Mouse (Mus musculus) hindbrain, postnatal 0 days (tissue): ENCODE measurements at regions not wholly inside any gene's neighbourhood (a gene's known extent, or its start where the extent isn't known, plus 50 kb on each side); places are given as distances from the start of the nearest gene placed in this dataset.

Source experiments
- ATAC-seq: fragments of 200-750 bp; cut with Nextera tagmentation; 2 replicates; pipeline ENCODE4 v1.8.0; 2017; ENCODE audit warnings: mild to moderate bottlenecking, moderate TSS enrichment, moderate library complexity
- DNase-seq: peaks from one replicate; pipeline ENCODE4 v3.0.0-alpha.2; 2015; ENCODE audit warnings: low spot score
- H3K27ac ChIP-seq: fragments of 300-500 bp; sonication (generic); 2 replicates; pipeline ENCODE4 v1.5.1; 2014; ENCODE audit warnings: mild to moderate bottlenecking
- H3K27me3 ChIP-seq: fragments of 300-500 bp; sonication (generic); 2 replicates; pipeline ENCODE4 v1.6.1; 2014; ENCODE audit warnings: low read length, mixed read lengths; ENCODE audit not compliant: insufficient read depth
- H3K36me3 ChIP-seq: fragments of 300-500 bp; sonication (generic); 2 replicates; pipeline ENCODE4 v1.6.1; 2014; ENCODE audit warnings: low read length, mixed read lengths; ENCODE audit not compliant: insufficient read depth
- H3K4me1 ChIP-seq: fragments of 300-500 bp; sonication (generic); 2 replicates; pipeline ENCODE4 v1.6.1; 2014; ENCODE audit warnings: antibody characterized with exemption, low read length, mixed read lengths; ENCODE audit not compliant: insufficient read depth
- H3K4me2 ChIP-seq: fragments of 300-500 bp; sonication (generic); 2 replicates; pipeline ENCODE4 v1.6.1; 2014; ENCODE audit warnings: low read depth, mild to moderate bottlenecking, low read length, moderate library complexity, mixed read lengths
- H3K4me3 ChIP-seq: fragments of 300-500 bp; sonication (generic); 2 replicates; pipeline ENCODE4 v1.5.1; 2014; ENCODE audit warnings: low read length
- H3K9ac ChIP-seq: fragments of 300-500 bp; sonication (generic); replicated peaks from 2 replicates; pipeline ENCODE4 v1.6.1; 2014; ENCODE audit warnings: mild to moderate bottlenecking, low read length, moderate library complexity, mixed read lengths
- H3K9me3 ChIP-seq: fragments of 300-500 bp; sonication (generic); 2 replicates; pipeline ENCODE4 v1.6.1; 2016; ENCODE audit warnings: low read length, mixed read lengths
- CTCF ChIP-seq: IDR thresholded peaks from 2 replicates; pipeline ENCODE4 v1.5.1; 2016; ENCODE audit warnings: antibody characterized with exemption, control low read depth, low read depth
- WGBS: fragments of 180-500 bp; shearing (Covaris S2); extraction: QIAGEN DNeasy Blood & Tissue Kit; methylation state at CpG from one replicate; pipeline ENCODE4 v1.1.7; 2014; 5-methylcytosine and 5-hydroxymethylcytosine counted together

- Histone ChIP-seq H3K4me2 (no peak overlapping the region), H3K27me3 (no peaks in the 10 kb centered on the region), H3K36me3 (no peaks in the 10 kb centered on the region), H3K9ac (no peak overlapping the region), H3K27ac (no peak overlapping the region), H3K9me3 (no peaks in the 10 kb centered on the region), H3K4me1 (no peaks in the 10 kb centered on the region), H3K4me3 (no peak overlapping the region)
- DNase-seq (no peak), ATAC-seq (no peak)
- WGBS = 84% methylated on average over 3 of the region's 3 CpGs
- no peak for TF ChIP-seq CTCF
Observed at GRCm38 (mm10) chr15:87952531-87952930, 408.4 kb downstream of the Fam19a5 start.

- Histone ChIP-seq H3K4me2 (no peak overlapping the region), H3K4me3 (no peak overlapping the region), H3K27me3 (no peaks in the 10 kb centered on the region), H3K27ac (no peak overlapping the region), H3K9me3 (no peaks in the 10 kb centered on the region), H3K36me3 (no peaks in the 10 kb centered on the region), H3K4me1 (no peaks in the 10 kb centered on the region), H3K9ac (no peak overlapping the region)
- ATAC-seq = no peak
- WGBS = 63% methylated on average over 5 of the region's 5 CpGs
- TF ChIP-seq CTCF = no peak
- DNase-seq = no peak
Observed at GRCm38 (mm10) chr15:87955685-87956256, 411.7 kb downstream of the Fam19a5 start.

- Histone ChIP-seq H3K36me3 (no peaks in the 10 kb centered on the region), H3K9me3 (no peaks in the 10 kb centered on the region), H3K4me1 (no peaks in the 10 kb centered on the region), H3K9ac (no peak overlapping the region), H3K27me3 (no peaks in the 10 kb centered on the region), H3K4me2 (no peak overlapping the region), H3K27ac (no peak overlapping the region), H3K4me3 (no peak overlapping the region)
- no peak for ATAC-seq
- DNase-seq = no peak
- 79% methylated on average over 1 of the region's 1 CpGs for WGBS
- TF ChIP-seq CTCF = no peak
Observed at GRCm38 (mm10) chr15:87958866-87959265, 414.8 kb downstream of the Fam19a5 start.

GRCm38 (mm10) chr15:87972641-87973040 is 428.5 kb downstream of the Fam19a5 start:
- H3K4me2 ChIP-seq = no peak overlapping the region
- ATAC-seq (no peak), DNase-seq (no peak)
- no peaks in the 10 kb centered on the region for H3K36me3 ChIP-seq
- WGBS = 85% methylated on average over 6 of the region's 6 CpGs
- no peaks in the 10 kb centered on the region for H3K9me3 ChIP-seq
- no peak overlapping the region for H3K4me3 ChIP-seq
- no peak overlapping the region for H3K27ac ChIP-seq
- H3K9ac ChIP-seq = no peak overlapping the region
- no peaks in the 10 kb centered on the region for H3K4me1 ChIP-seq
- TF ChIP-seq CTCF = no peak
- no peaks in the 10 kb centered on the region for H3K27me3 ChIP-seq

- H3K27ac ChIP-seq = no peak overlapping the region
- ATAC-seq = no peak
- no peak overlapping the region for H3K9ac ChIP-seq
- no peaks in the 10 kb centered on the region for H3K27me3 ChIP-seq
- 17% methylated on average over 5 of the region's 5 CpGs for WGBS
- no peak for TF ChIP-seq CTCF
- H3K4me1 ChIP-seq = no peaks in the 10 kb centered on the region
- no peaks in the 10 kb centered on the region for H3K36me3 ChIP-seq
- H3K9me3 ChIP-seq = no peaks in the 10 kb centered on the region
- no peak overlapping the region for H3K4me2 ChIP-seq
- no peak for DNase-seq
- no peak overlapping the region for H3K4me3 ChIP-seq
Observed at GRCm38 (mm10) chr15:87987322-87987985, 443.4 kb downstream of the Fam19a5 start.

- Histone ChIP-seq H3K9ac (no peak overlapping the region), H3K4me1 (no peaks in the 10 kb centered on the region), H3K36me3 (no peaks in the 10 kb centered on the region), H3K4me3 (no peak overlapping the region), H3K27ac (no peak overlapping the region), H3K9me3 (no peaks in the 10 kb centered on the region), H3K27me3 (no peaks in the 10 kb centered on the region), H3K4me2 (no peak overlapping the region)
- ATAC-seq = no peak
- DNase-seq = peak; percentile 28
- no peak for TF ChIP-seq CTCF
- WGBS = 44% methylated on average over 8 of the region's 8 CpGs
Observed at GRCm38 (mm10) chr15:87994546-87994945, 450.4 kb downstream of the Fam19a5 start.

GRCm38 (mm10) chr15:88017076-88017475 is 473.0 kb downstream of the Fam19a5 start:
- Histone ChIP-seq H3K9me3 (0 out of 2 replicates have a peak, but pooled peaks cover 3% of the 10 kb centered on the region), H3K4me3 (no peak overlapping the region), H3K27ac (no peak overlapping the region), H3K4me1 (no peaks in the 10 kb centered on the region), H3K36me3 (no peaks in the 10 kb centered on the region), H3K9ac (no peak overlapping the region), H3K4me2 (no peak overlapping the region), H3K27me3 (no peaks in the 10 kb centered on the region)
- no peak for TF ChIP-seq CTCF
- ATAC-seq (no peak), DNase-seq (peak; percentile 61)
- 58% methylated on average over 5 of the region's 5 CpGs for WGBS
